Mouse (Mus musculus): ENCODE data around the gene Thbd. TPM values are rescaled to one million over a fixed set of nuclear protein-coding genes. Genes with fewer than 3 reads are reported as not detected.

Thbd gene
- total and polyA plus RNA-seq, 3 experiments, result not detected

DNA sequence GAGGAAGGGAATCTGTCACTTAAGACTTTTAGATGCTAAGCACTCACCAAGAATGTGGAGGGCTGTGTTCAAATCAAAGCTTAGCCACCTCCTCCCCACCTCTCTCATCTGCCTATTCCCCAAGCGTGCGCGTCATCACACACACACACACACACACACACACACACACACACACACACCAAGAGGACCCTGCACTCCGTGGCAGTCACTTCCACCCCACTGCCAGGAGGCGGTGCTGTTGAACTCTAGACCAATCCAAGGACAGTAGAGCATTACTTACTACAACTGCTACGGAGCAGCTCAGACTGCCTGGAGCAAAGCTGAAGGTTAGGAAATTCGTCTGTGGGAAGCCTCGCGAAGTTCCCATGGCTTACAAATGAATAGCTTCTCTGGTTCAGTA lies 1.2 kb upstream of the Thbd start:
- no peak for DNase-seq (ENCODE audit: low read depth, low spot score)
- no peak overlapping the region for H3K4me3 ChIP-seq (ENCODE audit: control insufficient read depth in 1 of 2, insufficient read depth in 1 of 2, low read depth in 2 of 2, low read length in 2 of 2)
- H3K27ac ChIP-seq (ENCODE audit: control insufficient read depth, low read depth, low read length), result no peak overlapping the region
- H3K9me3 ChIP-seq (replicated peaks; ENCODE audit: insufficient read depth, low read length), result no peaks in the 10 kb centered on the region
- H3K9ac ChIP-seq (ENCODE audit: control insufficient read depth, low read depth, low read length, poor library complexity, severe bottlenecking), result no peak overlapping the region
- H3K4me1 ChIP-seq (ENCODE audit: control insufficient read depth in 1 of 2, insufficient read depth in 2 of 2, low read length in 2 of 2), result no peaks in the 10 kb centered on the region
- TF ChIP-seq RAD21 (IDR thresholded peaks at IDR 0.05; ENCODE audit: low read depth, low read length) (no peak), ETS1 (IDR thresholded peaks at IDR 0.05; ENCODE audit: low read depth, low read length) (no peak), E2F4 (IDR thresholded peaks at IDR 0.05; ENCODE audit: borderline replicate concordance, low read depth, low read length) (no peak), RCOR1 (IDR thresholded peaks at IDR 0.05; ENCODE audit: low read depth, low read length) (no peak), ZC3H11A (IDR thresholded peaks at IDR 0.05; ENCODE audit: low read depth, low read length) (no peak), USF1 (IDR thresholded peaks at IDR 0.05; ENCODE audit: low read depth, low read length) (no peak), TCF12 (IDR thresholded peaks at IDR 0.05; ENCODE audit: low read depth, low read length) (no peak), ZKSCAN1 (IDR thresholded peaks at IDR 0.05; ENCODE audit: low read depth, low read length) (no peak), SIN3A (IDR thresholded peaks at IDR 0.05; ENCODE audit: low read length) (no peak), GABPA (IDR thresholded peaks at IDR 0.05; ENCODE audit: low read depth, low read length) (no peak), MAX (IDR thresholded peaks at IDR 0.05; ENCODE audit: low read length) (no peak), TBP (IDR thresholded peaks at IDR 0.05; ENCODE audit: low read depth, low read length) (no peak), ELF1 (IDR thresholded peaks at IDR 0.05; ENCODE audit: low read depth, low read length) (no peak), NRF1 (IDR thresholded peaks at IDR 0.05; ENCODE audit: insufficient read depth, low read depth, low read length, poor library complexity, severe bottlenecking) (no peak), POLR2AphosphoS5 (IDR thresholded peaks at IDR 0.05; ENCODE audit: borderline replicate concordance, low read depth, low read length) (no peak), USF2 (IDR thresholded peaks at IDR 0.05; ENCODE audit: borderline replicate concordance in 1 of 2, insufficient read depth in 1 of 2, low read depth in 1 of 2, low read length in 2 of 2) (no peak), CTCF (IDR thresholded peaks at IDR 0.05 in 2 of 3, conservative IDR thresholded peaks at IDR 0.05 in 1 of 3; ENCODE audit: control insufficient read depth in 1 of 3, insufficient read depth in 1 of 3, low read depth in 2 of 3, low read length in 3 of 3, poor library complexity in 1 of 3, severe bottlenecking in 1 of 3) (no peak), MYC (IDR thresholded peaks at IDR 0.05; ENCODE audit: low read depth, low read length) (no peak)
- no peaks in the 10 kb centered on the region for H3K36me3 ChIP-seq (ENCODE audit: control insufficient read depth in 1 of 2, insufficient read depth in 2 of 2, low read length in 2 of 2)
- no peaks in the 10 kb centered on the region for H3K79me2 ChIP-seq (ENCODE audit: control insufficient read depth, insufficient read depth, low read length, poor library complexity)
- H3K27me3 ChIP-seq (ENCODE audit: control insufficient read depth in 1 of 2, insufficient read depth in 2 of 2, low read length in 2 of 2), result no peaks in the 10 kb centered on the region

DNA sequence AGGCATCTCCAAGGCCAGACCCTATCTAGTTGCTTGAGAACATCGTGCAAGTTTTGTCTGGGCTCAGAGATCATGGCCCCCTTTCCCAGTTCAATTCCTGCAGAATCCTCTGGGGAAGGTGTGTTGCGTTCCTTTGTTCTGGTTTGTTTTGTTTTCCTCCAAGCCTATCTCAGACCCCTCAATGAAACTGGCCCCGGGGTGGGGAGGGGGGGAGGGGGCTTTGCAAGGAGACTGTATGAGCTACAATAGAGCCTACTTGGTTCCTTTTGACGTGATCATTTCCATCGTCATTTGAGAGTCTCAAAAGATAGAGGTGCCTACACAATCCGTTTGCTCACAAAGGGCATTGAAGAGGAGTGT lies 753 bp upstream of the Thbd start:
- Histone ChIP-seq H3K9me3 (replicated peaks; ENCODE audit: insufficient read depth, low read length) (no peaks in the 10 kb centered on the region), H3K4me3 (ENCODE audit: control insufficient read depth in 1 of 2, insufficient read depth in 1 of 2, low read depth in 2 of 2, low read length in 2 of 2) (no peak overlapping the region), H3K27me3 (ENCODE audit: control insufficient read depth in 1 of 2, insufficient read depth in 2 of 2, low read length in 2 of 2) (no peaks in the 10 kb centered on the region), H3K36me3 (ENCODE audit: control insufficient read depth in 1 of 2, insufficient read depth in 2 of 2, low read length in 2 of 2) (no peaks in the 10 kb centered on the region), H3K79me2 (ENCODE audit: control insufficient read depth, insufficient read depth, low read length, poor library complexity) (no peaks in the 10 kb centered on the region), H3K4me1 (ENCODE audit: control insufficient read depth in 1 of 2, insufficient read depth in 2 of 2, low read length in 2 of 2) (no peaks in the 10 kb centered on the region), H3K27ac (ENCODE audit: control insufficient read depth, low read depth, low read length) (no peak overlapping the region), H3K9ac (ENCODE audit: control insufficient read depth, low read depth, low read length, poor library complexity, severe bottlenecking) (no peak overlapping the region)
- no peak for DNase-seq (ENCODE audit: low read depth, low spot score)
- no peak for TF ChIP-seq TCF12 (IDR thresholded peaks at IDR 0.05; ENCODE audit: low read depth, low read length)
- no peak for TF ChIP-seq ETS1 (IDR thresholded peaks at IDR 0.05; ENCODE audit: low read depth, low read length)
- no peak for TF ChIP-seq MXI1 (IDR thresholded peaks at IDR 0.05; ENCODE audit: low read depth, low read length)
- TF ChIP-seq MYB (IDR thresholded peaks at IDR 0.05; ENCODE audit: low read depth, low read length), result no peak
- TF ChIP-seq SIN3A (IDR thresholded peaks at IDR 0.05; ENCODE audit: low read length), result no peak
- no peak for TF ChIP-seq BHLHE40 (IDR thresholded peaks at IDR 0.05; ENCODE audit: borderline replicate concordance, low read depth, low read length)
- no peak for TF ChIP-seq JUND (IDR thresholded peaks at IDR 0.05; ENCODE audit: low read depth, low read length)
- TF ChIP-seq POLR2AphosphoS2 (IDR thresholded peaks at IDR 0.05; ENCODE audit: low read length), result no peak
- TF ChIP-seq NRF1 (IDR thresholded peaks at IDR 0.05; ENCODE audit: insufficient read depth, low read depth, low read length, poor library complexity, severe bottlenecking), result no peak
- TF ChIP-seq ELF1 (IDR thresholded peaks at IDR 0.05; ENCODE audit: low read depth, low read length), result no peak
- TF ChIP-seq HCFC1 (IDR thresholded peaks at IDR 0.05; ENCODE audit: low read depth, low read length), result no peak

All from MEL (cell line).